In the genomic region with DNA sequence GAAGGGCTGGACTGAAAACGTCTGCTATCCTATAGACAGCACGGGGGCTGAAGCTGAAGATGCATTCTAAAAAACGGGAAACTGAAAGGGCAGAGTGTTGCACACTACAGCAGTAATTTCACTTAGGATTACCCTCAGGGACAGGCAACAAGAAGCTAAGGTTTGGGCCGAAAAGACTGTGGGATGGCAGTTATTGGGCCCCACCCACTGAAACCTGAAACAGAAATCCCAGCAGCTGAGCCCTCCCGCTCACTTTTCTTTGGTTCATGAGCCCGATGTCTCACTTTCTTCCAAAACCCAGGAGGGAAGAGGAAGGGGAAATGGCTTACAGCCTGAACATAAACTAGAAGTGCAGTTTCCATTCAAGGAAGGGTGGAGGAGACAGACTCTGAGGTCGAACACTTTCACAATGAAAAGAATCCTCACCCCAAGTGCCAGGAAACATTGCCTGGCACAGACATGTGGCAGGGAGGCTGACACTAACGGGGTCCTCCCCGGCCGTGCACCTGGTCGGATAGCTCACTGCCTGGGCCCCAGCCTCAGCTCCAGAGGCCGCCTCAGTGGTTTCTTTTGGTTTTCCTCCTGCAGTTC, we compare ENCODE assay signal across 8 mouse cellular contexts. TPM values are rescaled to one million over a fixed set of nuclear protein-coding genes. Genes with fewer than 3 reads are reported as not detected.
DNase-seq lines count a peak whose midpoint lies in the region; ATAC-seq and TF ChIP-seq lines count a peak whose summit lies in the region.
"Had no signal": no experiment of that assay in that cellular context is flagged by ENCODE, and none has a peak within 500 bp of the region (broad histone marks: within the 10 kb centered on the region; RNA-seq: fewer than 3 reads in every experiment).

No protein-coding gene starts in this region.

- no peaks in the 10 kb centered on the region for H3K27me3 ChIP-seq in thymus, adult 2 months (ENCODE audit: control insufficient read depth, insufficient read depth, low read length)
- H3K27me3 ChIP-seq in heart, embryonic 14.5 days (ENCODE audit: control insufficient read depth, insufficient read depth, low read length) = no peaks in the 10 kb centered on the region
- no peaks in the 10 kb centered on the region for H3K27me3 ChIP-seq in liver, postnatal 0 days (ENCODE audit: insufficient read depth, low read length)
- H3K27me3 ChIP-seq in neural tube, embryonic 15.5 days (replicated peaks) = no peaks in the 10 kb centered on the region
- H3K27me3 ChIP-seq in forebrain, embryonic 10.5 days (ENCODE audit: poor library complexity, severe bottlenecking) = no peaks in the 10 kb centered on the region
- no peaks in the 10 kb centered on the region for H3K27me3 ChIP-seq in midbrain, embryonic 16.5 days (ENCODE audit: control insufficient read depth, insufficient read depth, low read depth, low read length)

- no peak overlapping the region for H3K27ac ChIP-seq in thymus, adult 2 months (ENCODE audit: control insufficient read depth, insufficient read depth, low read length)
- H3K27ac ChIP-seq in heart, embryonic 14.5 days (replicated peaks in 1 of 2; ENCODE audit: control insufficient read depth in 1 of 2, insufficient read depth in 1 of 2, low read depth in 2 of 2, low read length in 2 of 2) = peak overlapping the region; percentile 29 to 63; a peak in 3 of 4 replicates
- H3K27ac ChIP-seq in liver, postnatal 0 days (ENCODE audit: low read depth) = peak overlapping the region; percentile 68
- H3K27ac ChIP-seq in neural tube, embryonic 15.5 days (replicated peaks) = no peak overlapping the region
- H3K27ac ChIP-seq in forebrain, embryonic 10.5 days = no peak overlapping the region
- H3K27ac ChIP-seq in midbrain, embryonic 16.5 days (ENCODE audit: low read length) = no peak overlapping the region

- no peak overlapping the region for H3K4me3 ChIP-seq in thymus, adult 2 months (ENCODE audit: control insufficient read depth, insufficient read depth, low read length)
- H3K4me3 ChIP-seq in heart, embryonic 14.5 days (ENCODE audit: control insufficient read depth in 1 of 2, insufficient read depth in 1 of 2, low read depth in 1 of 2, low read length in 2 of 2) = no peak overlapping the region
- peak overlapping the region; percentile 21 for H3K4me3 ChIP-seq in liver, postnatal 0 days (ENCODE audit: low read depth, low read length)
- no peak overlapping the region for H3K4me3 ChIP-seq in neural tube, embryonic 15.5 days (replicated peaks)
- no peak overlapping the region for H3K4me3 ChIP-seq in forebrain, embryonic 10.5 days
- H3K4me3 ChIP-seq in midbrain, embryonic 16.5 days (ENCODE audit: low read depth, low read length) = no peak overlapping the region

- no peaks in the 10 kb centered on the region for H3K9me3 ChIP-seq in heart, embryonic 14.5 days (ENCODE audit: control insufficient read depth, low read length)
- no peaks in the 10 kb centered on the region for H3K9me3 ChIP-seq in liver, postnatal 0 days (ENCODE audit: low read length)
- no peaks in the 10 kb centered on the region for H3K9me3 ChIP-seq in neural tube, embryonic 15.5 days (replicated peaks)
- H3K9me3 ChIP-seq in forebrain, embryonic 10.5 days = no peaks in the 10 kb centered on the region
- no peaks in the 10 kb centered on the region for H3K9me3 ChIP-seq in midbrain, embryonic 16.5 days (replicated peaks; ENCODE audit: control insufficient read depth, low read length, poor library complexity, severe bottlenecking)

- H3K9ac ChIP-seq in heart, embryonic 14.5 days (ENCODE audit: low read length) = no peak overlapping the region
- no peak overlapping the region for H3K9ac ChIP-seq in liver, postnatal 0 days (replicated peaks)
- H3K9ac ChIP-seq in neural tube, embryonic 15.5 days (replicated peaks) = no peak overlapping the region
- H3K9ac ChIP-seq in midbrain, embryonic 16.5 days (ENCODE audit: low read depth, low read length) = no peak overlapping the region

- TF ChIP-seq CTCF in thymus, adult 2 months (IDR thresholded peaks at IDR 0.05; ENCODE audit: borderline replicate concordance, control insufficient read depth, extremely low read depth, insufficient read depth, low read length, poor library complexity) = no peak
- TF ChIP-seq CTCF in liver, postnatal 0 days (IDR thresholded peaks at IDR 0.05; ENCODE audit: low read depth) = no peak

- peak; percentile 11 for DNase-seq in thymus, postnatal 14 days
- no peak for DNase-seq in thymus, adult 2 months
- DNase-seq in liver, postnatal 0 days = no peak
- no peak for DNase-seq in forebrain, embryonic 10.5 days (ENCODE audit: extremely low spot score, low spot score)
- DNase-seq: adrenal gland, postnatal 25 days had no signal

- H3K36me3 ChIP-seq in thymus, adult 2 months (ENCODE audit: control insufficient read depth, insufficient read depth, low read length) = no peaks in the 10 kb centered on the region
- H3K36me3 ChIP-seq in heart, embryonic 14.5 days (ENCODE audit: control insufficient read depth, insufficient read depth, low read length) = 0 out of 2 replicates have a peak, but pooled peaks cover 5% of the 10 kb centered on the region
- no peaks in the 10 kb centered on the region for H3K36me3 ChIP-seq in liver, postnatal 0 days (replicated peaks; ENCODE audit: insufficient read depth, low read length)
- no peaks in the 10 kb centered on the region for H3K36me3 ChIP-seq in neural tube, embryonic 15.5 days
- H3K36me3 ChIP-seq in forebrain, embryonic 10.5 days (replicated peaks) = no peaks in the 10 kb centered on the region
- no peaks in the 10 kb centered on the region for H3K36me3 ChIP-seq in midbrain, embryonic 16.5 days (ENCODE audit: control insufficient read depth, insufficient read depth, low read length)

- TF ChIP-seq POLR2A in thymus, adult 2 months (IDR thresholded peaks at IDR 0.05; ENCODE audit: control insufficient read depth, extremely low read depth, insufficient read depth, low read length, poor library complexity) = no peak

- H3K4me1 ChIP-seq in thymus, adult 2 months (replicated peaks; ENCODE audit: control insufficient read depth, insufficient read depth, low read length) = peaks cover 11% of the 10 kb centered on the region
- peaks cover 21 to 51% of the 10 kb centered on the region in 2 experiments for H3K4me1 ChIP-seq in heart, embryonic 14.5 days (ENCODE audit: control insufficient read depth in 2 of 2, insufficient read depth in 2 of 2, low read length in 2 of 2)
- H3K4me1 ChIP-seq in liver, postnatal 0 days (ENCODE audit: insufficient read depth) = no peaks in the 10 kb centered on the region
- H3K4me1 ChIP-seq in neural tube, embryonic 15.5 days = no peaks in the 10 kb centered on the region
- H3K4me1 ChIP-seq in forebrain, embryonic 10.5 days = peaks cover 17% of the 10 kb centered on the region; the same call in 1 of the 2 replicates
- no peaks in the 10 kb centered on the region for H3K4me1 ChIP-seq in midbrain, embryonic 16.5 days (ENCODE audit: control insufficient read depth, insufficient read depth, low read length)

- 0 out of 2 replicates have a peak overlapping the region, but pooled peaks have one; percentile 7 for H3K4me2 ChIP-seq in heart, embryonic 14.5 days (ENCODE audit: low read length)
- peak overlapping the region; percentile 57 for H3K4me2 ChIP-seq in liver, postnatal 0 days (ENCODE audit: low read depth, low read length)
- H3K4me2 ChIP-seq in neural tube, embryonic 15.5 days = no peak overlapping the region
- H3K4me2 ChIP-seq in midbrain, embryonic 16.5 days (ENCODE audit: low read length) = no peak overlapping the region

- TF ChIP-seq EP300 in liver, postnatal 0 days (IDR thresholded peaks at IDR 0.05; ENCODE audit: low read depth) = no peak

- 4% methylated on average over 12 of the region's 12 CpGs for WGBS in thymus, adult 2 months
- 52% methylated on average over 12 of the region's 12 CpGs for WGBS in heart, embryonic 14.5 days
- 24% methylated on average over 12 of the region's 12 CpGs for WGBS in liver, postnatal 0 days (ENCODE audit: insufficient replicate concordance)
- 57% methylated on average over 12 of the region's 12 CpGs for WGBS in neural tube, embryonic 15.5 days
- WGBS in forebrain, embryonic 10.5 days = 60% methylated on average over 12 of the region's 12 CpGs
- 60% methylated on average over 12 of the region's 12 CpGs for WGBS in midbrain, embryonic 16.5 days

- peak; percentile 73; the same call in 1 of the 2 replicates for ATAC-seq in heart, embryonic 14.5 days (ENCODE audit: insufficient number of reproducible peaks, insufficient read depth, low FRiP score, low read depth)
- ATAC-seq in liver, postnatal 0 days = peak; percentile 33; the same call in 1 of the 2 replicates
- ATAC-seq in neural tube, embryonic 15.5 days (ENCODE audit: low FRiP score) = no peak
- ATAC-seq in midbrain, embryonic 16.5 days = no peak

RNA-seq across cellular contexts. Expression of a gene that starts 33.5 kb away (rescaled TPM):
- 10.2 and 11.4 TPM in 2 replicates for polyA plus RNA-seq in thymus, adult 2 months (2012; rRNA removed)
- 46.6 and 51.3 TPM in 2 replicates for polyA plus RNA-seq in heart, embryonic 14.5 days (2014; fragmentation: Nextera tagmentation; extraction: Ambion mirVana)
- polyA plus RNA-seq in liver, postnatal 0 days (2015; fragmentation: Nextera tagmentation; extraction: Ambion mirVana) = 1.6 and 1.7 TPM in 2 replicates
- 5.9 and 6.0 TPM in 2 replicates for polyA plus RNA-seq in neural tube, embryonic 15.5 days (2015; fragmentation: Nextera tagmentation; extraction: Ambion mirVana)
- 7.3 and 7.4 TPM in 2 replicates for polyA plus RNA-seq in forebrain, embryonic 10.5 days (2016; fragmentation: Nextera tagmentation; extraction: Ambion mirVana)
- polyA plus RNA-seq in midbrain, embryonic 16.5 days (2015; fragmentation: Nextera tagmentation; extraction: Ambion mirVana) = 3.7 and 4.1 TPM in 2 replicates

Comparison
In these comparisons a context has a peak if more than half of its experiments do, and no peak if none do; other contexts are left out.
1. H3K27ac ChIP-seq: peak in heart, embryonic 14.5 days (2 of 2) and liver, postnatal 0 days (single experiment); none in thymus, adult 2 months (single experiment), neural tube, embryonic 15.5 days (single experiment), forebrain, embryonic 10.5 days (single experiment) and midbrain, embryonic 16.5 days (single experiment).
2. ATAC-seq: peak in heart, embryonic 14.5 days (single experiment) and liver, postnatal 0 days (single experiment); none in neural tube, embryonic 15.5 days (single experiment) and midbrain, embryonic 16.5 days (single experiment).
3. H3K4me2 ChIP-seq: peak in heart, embryonic 14.5 days (single experiment) and liver, postnatal 0 days (single experiment); none in neural tube, embryonic 15.5 days (single experiment) and midbrain, embryonic 16.5 days (single experiment).